Mouse (Mus musculus): Measurements from ENCODE around the gene Rngtt. TPM values are rescaled to one million over a fixed set of nuclear protein-coding genes. Genes with fewer than 3 reads are reported as not detected.

Rngtt gene
- polyA plus RNA-seq (2014; fragmentation: Illumina TruSeq; extraction: RNeasy Lipid Tissue Mini Kit (QIAGEN cat#74804); ENCODE audit: low replicate concordance), result 38.7 TPM

GRCm38 (mm10) chr4:33309764-33310757, at the start of gene Rngtt:
Rngtt (plus strand) TSS chr4:33310311.

GRCm38 (mm10) chr4:33290002-33290401, 20.1 kb upstream of the Rngtt start, which contains the start of gene Pnrc1:
Pnrc1 (minus strand) TSS chr4:33290163.

Other genes with a start within 250 kb of the Rngtt start
- 0.30 TPM for gene Gabrr2, start 247.3 kb upstream of the Rngtt start, polyA plus RNA-seq (2014; fragmentation: Illumina TruSeq; extraction: RNeasy Lipid Tissue Mini Kit (QIAGEN cat#74804); ENCODE audit: low replicate concordance)
- gene Gabrr1, start 177.8 kb upstream of the Rngtt start, polyA plus RNA-seq (2014; fragmentation: Illumina TruSeq; extraction: RNeasy Lipid Tissue Mini Kit (QIAGEN cat#74804); ENCODE audit: low replicate concordance), result not detected
- 0.48 TPM for gene Pm20d2, start 120.6 kb upstream of the Rngtt start, polyA plus RNA-seq (2014; fragmentation: Illumina TruSeq; extraction: RNeasy Lipid Tissue Mini Kit (QIAGEN cat#74804); ENCODE audit: low replicate concordance)
- 0.26 TPM for gene Srsf12, start 101.3 kb upstream of the Rngtt start, polyA plus RNA-seq (2014; fragmentation: Illumina TruSeq; extraction: RNeasy Lipid Tissue Mini Kit (QIAGEN cat#74804); ENCODE audit: low replicate concordance)
- 252 TPM for gene Pnrc1, start 20.1 kb upstream of the Rngtt start, polyA plus RNA-seq (2014; fragmentation: Illumina TruSeq; extraction: RNeasy Lipid Tissue Mini Kit (QIAGEN cat#74804); ENCODE audit: low replicate concordance)